Mouse (Mus musculus) heart, adult 11 months (tissue): ENCODE measurements around the gene Neil3.
"Not testable (repeated sequence)": the region's sequence is repeated elsewhere in the genome, so short reads cannot be mapped to it uniquely, and the experiment has no call there.

ENCODE experiments used
- DNase-seq: peaks from one replicate; pipeline ENCODE4 v3.0.0; 2022

Gene Neil3

GRCm38 (mm10) chr8:53638495-53639171 is at the start of gene Neil3:
Gene Neil3 (minus strand): TSS chr8:53639065.
- DNase-seq: peak; percentile 98

- DNase-seq: no peak
Measured at GRCm38 (mm10) chr8:53680846-53681245, 42.0 kb upstream of the Neil3 start.

DNA sequence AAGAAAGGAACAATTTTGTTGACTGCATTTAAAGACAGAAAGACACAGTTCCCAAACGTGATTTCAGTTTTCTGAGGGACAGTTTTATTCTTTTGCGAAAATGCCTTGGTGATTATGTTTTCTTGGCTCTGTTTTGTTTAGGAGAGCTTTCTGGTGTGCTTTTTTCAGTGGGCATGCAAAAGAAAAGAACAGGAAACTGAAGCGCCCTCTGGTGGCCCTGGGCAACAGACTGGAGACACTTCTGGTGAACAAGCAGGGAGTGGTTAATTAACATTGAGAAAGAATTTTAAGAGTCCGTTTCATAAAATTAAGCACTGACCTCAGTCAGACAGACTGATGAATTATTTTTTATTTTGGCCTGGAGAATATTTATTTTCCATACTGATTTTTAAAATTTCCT is 25.1 kb upstream of the Neil3 start:
- no peak for DNase-seq

DNA sequence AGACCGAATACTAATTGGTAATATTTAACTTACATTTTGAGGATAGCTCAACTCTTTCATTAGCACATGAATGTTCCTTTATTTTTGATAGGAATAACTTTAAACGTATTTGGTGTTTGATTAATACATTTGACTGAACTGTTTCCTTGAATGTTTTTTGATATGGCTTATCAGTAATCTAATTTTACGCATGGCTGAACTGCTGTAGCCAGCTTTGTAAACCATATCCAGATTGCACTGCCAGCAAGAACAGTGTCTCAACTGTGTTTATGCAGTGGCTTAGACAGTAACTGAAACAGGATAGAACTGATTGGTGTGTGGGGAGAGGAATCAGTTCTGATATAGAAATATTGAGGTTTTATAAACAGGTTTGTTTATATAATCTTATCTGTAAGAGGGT is 22.6 kb upstream of the Neil3 start:
- no peak for DNase-seq

- DNase-seq: no peak
Measured at GRCm38 (mm10) chr8:53630618-53631017, 8.2 kb downstream of the Neil3 start.

DNA sequence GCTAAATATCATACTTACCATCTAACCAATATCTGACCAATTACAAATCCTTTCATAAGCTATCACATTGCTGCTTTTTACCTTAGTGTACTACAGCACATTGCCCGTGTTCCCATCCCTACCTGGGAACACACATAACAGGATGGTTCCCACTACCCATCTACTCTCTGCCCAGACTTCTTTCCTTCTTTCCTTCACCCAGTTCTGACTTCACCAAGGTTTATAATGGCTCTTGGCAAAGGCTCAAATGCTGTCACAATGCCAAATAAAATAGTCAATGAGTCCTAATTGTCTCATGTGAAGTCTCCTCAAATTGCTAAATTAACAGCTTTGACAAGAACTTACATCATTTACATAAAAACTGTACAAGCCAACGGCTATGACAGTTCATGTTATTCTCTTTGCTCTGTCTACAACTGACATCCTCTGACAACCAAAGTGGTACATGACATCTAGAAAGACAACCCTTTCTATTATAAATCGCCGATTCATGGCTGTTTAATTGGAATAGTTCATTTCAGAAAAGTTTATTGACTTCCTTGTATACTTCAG is 9.9 kb downstream of the Neil3 start:
- DNase-seq: no peak

DNA sequence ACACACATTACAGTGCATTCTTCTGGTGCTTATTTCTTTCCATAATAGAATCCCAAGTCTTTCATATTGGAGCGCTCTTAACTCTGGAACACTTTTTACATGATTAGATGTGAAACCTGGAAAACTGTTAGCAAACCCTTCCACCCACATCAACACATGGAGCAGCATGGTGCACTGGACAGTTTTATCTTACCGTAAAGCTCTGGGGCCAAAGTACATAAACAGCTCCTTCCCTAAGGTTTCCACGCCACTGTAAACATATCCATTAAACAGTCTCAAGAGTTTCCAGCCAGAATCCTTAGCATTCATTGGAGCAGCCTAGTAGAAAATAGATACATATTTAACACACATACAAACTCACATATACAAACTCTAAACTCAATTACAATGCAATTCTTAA is 15.4 kb downstream of the Neil3 start:
- DNase-seq: no peak

DNA sequence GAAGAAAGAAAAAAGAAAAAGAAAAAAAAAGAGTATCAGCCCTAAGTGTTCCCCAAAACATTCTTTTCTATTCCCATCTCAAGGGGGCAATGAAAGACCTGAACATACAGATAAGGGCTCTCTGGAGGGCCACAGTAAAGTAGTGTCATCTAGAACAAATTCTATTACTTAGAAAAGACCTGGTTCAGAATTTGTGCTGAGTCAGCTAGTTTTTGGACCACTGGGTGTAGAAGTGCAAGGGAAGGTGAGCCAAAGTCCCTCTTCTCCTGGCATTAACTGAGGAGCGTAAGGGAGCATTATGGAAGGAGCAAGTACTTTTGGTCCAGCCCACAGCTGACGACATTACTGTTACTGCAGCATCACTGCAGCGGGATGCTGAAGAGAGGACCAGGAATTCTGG is 19.7 kb downstream of the Neil3 start:
- DNase-seq: no peak

DNA sequence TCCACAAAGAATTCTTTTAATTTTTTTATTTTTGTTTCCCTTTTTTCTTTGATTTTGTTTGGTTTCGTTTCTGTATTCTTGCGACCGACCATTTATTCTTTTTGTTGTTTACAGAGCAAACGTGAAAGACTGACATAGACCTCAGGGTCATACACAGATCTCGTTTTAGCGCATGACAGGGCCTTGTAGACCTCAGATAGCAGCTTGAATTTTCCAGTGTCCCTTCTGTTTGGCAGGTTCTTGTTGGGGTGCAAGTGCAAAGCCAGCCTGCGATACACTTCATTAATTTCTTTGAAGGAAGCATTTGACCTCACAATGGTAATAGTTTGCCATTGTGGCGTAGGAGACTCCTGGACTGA is 24.6 kb downstream of the Neil3 start:
- DNase-seq: no peak

- DNase-seq: no peak
Measured at GRCm38 (mm10) chr8:53613577-53614287, 25.1 kb downstream of the Neil3 start.

DNA sequence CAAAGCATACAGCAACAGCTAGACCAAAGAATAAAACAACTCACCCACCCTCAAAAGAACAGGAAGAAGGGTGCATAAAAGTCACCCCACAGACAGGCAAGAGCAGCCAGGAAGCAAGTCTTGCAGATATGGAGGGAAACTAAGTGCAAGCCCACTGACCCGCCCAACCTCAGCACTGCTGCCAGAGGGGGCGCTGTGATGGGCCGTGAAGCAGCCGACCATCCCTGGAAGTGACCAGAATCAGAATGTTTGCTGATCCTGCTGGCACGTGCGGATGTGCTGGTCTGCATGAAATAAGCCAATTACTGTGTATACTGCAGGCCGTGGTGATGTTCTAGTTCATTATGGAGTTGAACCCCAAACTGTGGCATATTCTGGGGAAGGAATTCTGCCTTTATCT is 26.6 kb downstream of the Neil3 start:
- DNase-seq: no peak

DNA sequence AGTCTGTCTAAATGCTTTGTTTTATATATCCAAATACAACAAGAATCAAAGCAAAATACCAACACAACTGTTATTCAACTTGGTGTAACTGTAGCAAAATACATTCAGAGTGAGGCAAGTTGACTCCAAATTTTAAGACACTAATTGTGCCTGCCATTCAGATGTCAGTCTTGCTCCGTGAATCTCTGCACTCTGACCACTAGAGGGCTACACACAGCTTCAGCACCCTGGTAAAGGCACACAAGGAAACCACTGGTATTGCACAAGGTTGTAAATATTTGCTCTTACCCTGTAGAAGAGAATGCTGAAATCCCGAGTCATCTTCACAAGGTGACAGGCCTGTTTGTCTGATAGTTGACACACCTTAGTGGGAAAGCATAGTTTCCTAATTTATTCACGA is 31.8 kb downstream of the Neil3 start:
- DNase-seq: peak; percentile 71

DNA sequence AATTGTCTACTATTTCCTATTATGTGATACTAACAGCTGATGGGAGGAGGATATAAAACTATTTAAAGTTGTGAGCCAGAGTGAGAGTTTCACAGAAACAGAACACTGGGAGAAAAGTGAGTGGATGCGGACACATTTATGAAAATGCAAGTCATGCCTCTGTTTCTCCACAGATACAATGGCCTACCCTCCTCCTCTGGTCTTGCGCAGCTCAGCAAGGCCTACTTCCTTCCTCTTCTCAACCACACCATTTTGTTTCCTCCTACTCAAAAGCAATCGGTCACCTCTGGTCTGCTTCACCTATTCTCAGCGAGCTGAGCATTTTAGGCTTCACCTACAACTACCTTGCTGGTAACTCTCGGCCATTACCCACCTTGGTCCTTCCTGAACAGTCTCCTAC is 34.0 kb downstream of the Neil3 start:
- DNase-seq: peak; percentile 37

GRCm38 (mm10) chr8:53603672-53604071 is 35.2 kb downstream of the Neil3 start:
- DNase-seq: no peak

DNA sequence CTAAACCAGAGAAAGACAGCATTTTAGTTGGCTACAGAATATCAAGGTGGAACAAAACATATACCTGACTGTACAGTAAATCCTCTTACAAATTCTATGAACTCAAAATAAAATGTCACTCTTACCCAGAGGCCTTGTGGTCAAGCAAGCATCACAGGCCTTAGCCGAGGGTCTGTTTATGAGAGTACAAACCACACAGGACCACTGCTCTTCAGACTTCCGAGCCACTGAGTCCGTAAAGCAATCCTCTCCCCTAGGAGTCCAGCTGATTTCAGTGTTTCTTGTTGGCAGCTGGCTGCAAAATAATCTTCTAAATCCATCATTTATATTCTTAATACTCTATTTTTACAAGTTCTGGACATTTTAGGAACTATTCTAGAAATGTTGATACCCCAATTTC is 38.0 kb downstream of the Neil3 start:
- DNase-seq: no peak

- DNase-seq: no peak
Measured at GRCm38 (mm10) chr8:53600025-53600811, 38.6 kb downstream of the Neil3 start.

DNA sequence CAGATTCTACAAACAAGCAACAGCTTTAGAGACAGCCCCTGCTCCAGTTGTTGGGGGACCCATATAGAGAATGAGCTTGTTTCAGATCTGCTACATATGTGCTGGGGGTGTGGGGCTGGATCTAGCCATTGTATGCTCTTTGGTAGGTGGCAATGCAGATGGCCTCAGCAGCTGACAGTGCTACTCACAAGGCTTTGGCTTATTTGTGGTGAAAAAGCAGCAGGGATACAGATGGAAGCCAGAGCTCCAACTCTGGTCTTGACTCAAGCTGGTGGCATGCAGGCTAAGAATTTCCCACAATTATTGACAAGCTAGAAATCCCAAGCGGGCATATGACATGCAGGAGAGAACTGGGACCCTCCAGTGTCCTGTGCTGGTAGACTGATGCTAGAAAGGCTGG is 40.8 kb downstream of the Neil3 start:
- no peak for DNase-seq

DNA sequence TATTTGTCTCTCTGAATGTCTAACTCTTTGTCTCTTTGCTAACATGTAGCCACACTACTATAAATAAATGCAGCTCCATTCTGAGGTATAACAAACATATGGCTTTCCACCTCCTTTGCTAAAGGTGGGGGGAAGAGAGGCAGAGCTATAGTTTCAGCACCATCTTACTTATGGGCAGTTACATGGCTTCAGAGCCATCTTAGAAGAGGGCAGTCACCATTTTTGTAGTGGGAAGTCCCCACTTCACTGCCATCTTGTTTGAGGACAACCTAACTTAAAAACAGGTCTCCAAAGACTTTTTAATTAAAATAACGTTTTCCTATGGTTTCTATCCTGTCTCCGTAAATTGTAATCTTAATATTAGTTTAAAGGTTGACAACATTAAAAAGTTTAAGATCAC is 47.1 kb downstream of the Neil3 start:
- DNase-seq: no peak

DNA sequence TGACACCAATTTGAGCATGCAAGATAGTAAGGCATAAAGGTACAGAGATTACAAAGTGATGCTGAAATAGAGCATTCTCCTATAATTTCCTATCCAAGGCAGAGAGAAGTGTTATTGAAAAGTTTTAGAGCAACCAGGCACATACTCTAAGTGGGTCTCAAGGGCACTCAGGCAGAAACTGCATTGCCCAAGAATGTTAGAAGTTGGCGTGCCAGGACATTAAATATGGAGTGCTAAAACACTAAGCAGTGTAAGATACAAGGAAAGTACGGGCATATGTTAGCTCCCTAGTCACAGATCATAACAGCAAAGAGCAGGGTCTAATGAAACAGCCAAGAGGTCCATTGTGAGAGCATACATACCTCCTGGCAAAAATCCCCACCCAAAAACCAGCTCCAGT is 65.3 kb downstream of the Neil3 start:
- no peak for DNase-seq

DNA sequence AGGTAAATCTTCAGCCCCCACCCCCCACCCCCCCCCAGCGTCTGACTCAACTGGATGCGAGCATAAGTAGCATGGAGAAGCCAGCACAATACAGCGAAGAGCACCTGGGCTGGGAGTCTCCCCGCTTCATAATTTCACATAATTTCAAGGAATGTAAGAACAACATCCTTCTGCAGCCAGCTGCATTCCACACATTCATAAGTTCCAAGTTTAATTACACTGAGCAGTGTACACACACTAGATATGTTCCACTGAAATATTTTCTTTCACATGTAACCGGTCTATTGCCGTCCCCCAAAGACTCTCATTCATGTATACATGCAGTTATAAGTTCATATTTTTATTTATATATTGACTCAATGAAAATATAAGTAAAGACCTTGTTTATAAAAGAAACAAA is 72.6 kb downstream of the Neil3 start:
- no peak for DNase-seq

DNA sequence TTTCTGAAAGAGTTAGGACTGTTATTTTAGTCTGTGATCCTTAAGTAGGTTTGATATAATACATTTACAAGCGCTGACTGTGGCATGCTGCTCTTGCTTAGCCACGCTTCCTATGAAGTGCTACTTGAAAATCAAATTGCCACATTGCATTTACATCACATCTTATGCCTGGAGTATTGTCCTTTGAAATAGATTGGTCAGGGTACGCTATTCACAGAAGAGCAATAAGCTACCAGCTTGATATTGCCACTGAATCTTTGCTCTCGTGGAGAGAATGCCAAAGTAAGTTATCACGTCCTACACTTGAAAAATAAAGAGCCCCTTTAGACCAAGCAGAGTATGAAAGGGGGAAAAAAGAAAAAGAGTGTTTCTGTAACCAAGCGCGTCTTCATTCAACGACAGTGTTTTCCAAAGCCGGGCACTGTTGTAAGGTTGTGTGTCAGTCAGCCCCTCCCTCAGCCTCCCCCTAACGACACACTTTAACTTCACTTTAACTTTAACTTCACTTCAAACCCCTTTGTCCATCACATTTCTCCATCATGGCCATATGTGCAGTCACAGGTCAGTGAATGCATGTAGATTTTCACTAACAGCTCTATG is 76.3 kb downstream of the Neil3 start:
- no peak for DNase-seq

DNA sequence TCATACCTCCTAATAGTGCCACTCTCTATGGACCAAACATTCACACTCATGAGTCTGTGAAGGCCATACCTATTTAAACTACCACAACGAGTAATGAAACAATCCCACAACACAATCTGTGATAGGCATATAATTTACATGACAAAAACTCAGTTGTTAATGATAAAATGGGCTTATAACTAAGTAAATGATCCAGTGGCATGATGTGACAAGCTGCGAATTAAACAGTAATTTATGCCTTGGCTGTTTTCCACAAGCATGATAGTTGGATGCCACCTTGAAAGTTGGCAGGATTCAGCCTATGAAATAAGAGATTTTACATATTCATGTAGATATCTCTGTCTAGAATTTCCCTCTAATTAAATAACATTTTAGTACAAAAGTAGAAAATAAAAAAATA is 99.3 kb downstream of the Neil3 start:
- no peak for DNase-seq

- not testable (repeated sequence) for DNase-seq
Measured at GRCm38 (mm10) chr8:53538049-53538448, 100.8 kb downstream of the Neil3 start.
